Mouse (Mus musculus): ENCODE measurements around the gene Nsmce3. TPM values are rescaled to one million over a fixed set of nuclear protein-coding genes. Genes with fewer than 3 reads are reported as not detected.

The Nsmce3 gene
- polyA plus RNA-seq (2016; fragmentation: Nextera tagmentation; extraction: Ambion mirVana), result 9.9 and 10.3 TPM in 2 replicates

- Histone ChIP-seq H3K27me3 (replicated peaks) (no peaks in the 10 kb centered on the region), H3K9me3 (no peaks in the 10 kb centered on the region), H3K36me3 (no peaks in the 10 kb centered on the region), H3K9ac (peak within 1 kb of the TSS; percentile 93), H3K27ac (peak within 1 kb of the TSS; percentile 89), H3K4me3 (peak within 1 kb of the TSS; percentile 94), H3K4me2 (replicated peaks) (peak within 1 kb of the TSS; percentile 93), H3K4me1 (peaks cover 18% of the 10 kb centered on the region)
- under 1% methylated on average over 57 of the region's 57 CpGs for WGBS
- ATAC-seq (ENCODE audit: low FRiP score, low read depth), result peak; percentile 95
Measured at GRCm38 (mm10) chr7:64872743-64873241, at the start of gene Nsmce3. Gene Nsmce3, minus strand, starts transcription at chr7:64872997.

GRCm38 (mm10) chr7:64921189-64921588 lies 48.4 kb upstream of the Nsmce3 start:
- peaks cover 9% of the 10 kb centered on the region; the same call in 1 of the 2 replicates for H3K4me1 ChIP-seq
- no peaks in the 10 kb centered on the region for H3K27me3 ChIP-seq (replicated peaks)
- H3K9me3 ChIP-seq, result no peaks in the 10 kb centered on the region
- no peak overlapping the region for H3K27ac ChIP-seq
- ATAC-seq (ENCODE audit: low FRiP score, low read depth), result no peak
- no peak overlapping the region for H3K4me2 ChIP-seq (replicated peaks)
- 74% methylated on average over 13 of the region's 13 CpGs for WGBS
- no peak overlapping the region for H3K4me3 ChIP-seq
- H3K9ac ChIP-seq, result no peak overlapping the region
- H3K36me3 ChIP-seq, result no peaks in the 10 kb centered on the region

DNA sequence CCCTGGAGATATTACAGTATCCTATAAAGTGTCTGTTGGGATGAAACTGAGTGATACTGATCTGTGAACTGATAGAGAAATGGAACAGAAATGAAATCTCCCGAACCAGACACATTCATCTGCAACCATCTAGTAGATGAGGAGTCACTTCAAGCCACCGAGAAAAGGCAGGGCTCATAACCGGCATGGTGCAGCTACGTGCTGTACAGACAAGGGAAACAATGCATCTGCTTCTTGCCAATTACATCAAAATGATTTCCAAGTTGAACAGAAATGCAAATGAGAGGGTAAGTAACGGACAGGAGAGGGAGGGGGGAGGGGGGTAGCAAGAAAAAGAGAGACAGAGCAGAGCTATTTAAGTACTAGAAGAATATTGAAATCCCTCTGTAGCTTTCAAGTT lies 47.9 kb upstream of the Nsmce3 start:
- Histone ChIP-seq H3K4me2 (replicated peaks) (no peak overlapping the region), H3K9me3 (no peaks in the 10 kb centered on the region), H3K4me1 (peaks cover 9% of the 10 kb centered on the region; the same call in 1 of the 2 replicates), H3K27me3 (replicated peaks) (no peaks in the 10 kb centered on the region), H3K36me3 (no peaks in the 10 kb centered on the region), H3K27ac (no peak overlapping the region), H3K9ac (no peak overlapping the region), H3K4me3 (no peak overlapping the region)
- ATAC-seq (ENCODE audit: low FRiP score, low read depth), result no peak; the same call in 1 of the 2 replicates
- 53% methylated on average over 5 of the region's 5 CpGs for WGBS

DNA sequence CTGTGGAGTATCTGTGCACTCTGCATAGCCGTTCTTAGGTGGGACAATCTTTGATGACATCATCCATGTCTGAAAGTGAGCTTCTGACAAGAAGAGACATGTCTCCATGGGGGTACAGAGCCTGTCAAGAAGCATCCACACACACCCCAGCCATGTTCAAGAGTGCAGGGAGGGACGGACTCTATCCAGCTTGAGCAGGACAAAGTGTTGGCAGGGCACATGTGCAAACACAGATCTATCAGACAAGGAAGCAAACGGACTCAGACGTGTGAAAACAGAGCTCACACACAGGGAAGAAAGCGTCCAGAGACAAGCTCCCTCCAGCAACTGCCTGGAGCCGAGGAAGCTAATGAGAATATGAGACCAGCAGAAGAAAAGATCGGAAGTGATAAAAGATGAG lies 43.9 kb upstream of the Nsmce3 start:
- Histone ChIP-seq H3K36me3 (no peaks in the 10 kb centered on the region), H3K4me3 (no peak overlapping the region), H3K27ac (no peak overlapping the region), H3K27me3 (replicated peaks) (no peaks in the 10 kb centered on the region), H3K9ac (no peak overlapping the region), H3K4me1 (peaks cover 9% of the 10 kb centered on the region; the same call in 1 of the 2 replicates), H3K4me2 (replicated peaks) (no peak overlapping the region), H3K9me3 (no peaks in the 10 kb centered on the region)
- no peak for ATAC-seq (ENCODE audit: low FRiP score, low read depth)
- 57% methylated on average over 7 of the region's 7 CpGs for WGBS

- no peaks in the 10 kb centered on the region for H3K4me1 ChIP-seq
- no peak overlapping the region for H3K9ac ChIP-seq
- WGBS, result 82% methylated on average over 2 of the region's 2 CpGs
- H3K4me3 ChIP-seq, result no peak overlapping the region
- H3K4me2 ChIP-seq (replicated peaks), result no peak overlapping the region
- no peaks in the 10 kb centered on the region for H3K27me3 ChIP-seq (replicated peaks)
- H3K36me3 ChIP-seq, result no peaks in the 10 kb centered on the region
- no peaks in the 10 kb centered on the region for H3K9me3 ChIP-seq
- H3K27ac ChIP-seq, result no peak overlapping the region
- no peak for ATAC-seq (ENCODE audit: low FRiP score, low read depth)
Measured at GRCm38 (mm10) chr7:64915121-64915520, 42.3 kb upstream of the Nsmce3 start.

DNA sequence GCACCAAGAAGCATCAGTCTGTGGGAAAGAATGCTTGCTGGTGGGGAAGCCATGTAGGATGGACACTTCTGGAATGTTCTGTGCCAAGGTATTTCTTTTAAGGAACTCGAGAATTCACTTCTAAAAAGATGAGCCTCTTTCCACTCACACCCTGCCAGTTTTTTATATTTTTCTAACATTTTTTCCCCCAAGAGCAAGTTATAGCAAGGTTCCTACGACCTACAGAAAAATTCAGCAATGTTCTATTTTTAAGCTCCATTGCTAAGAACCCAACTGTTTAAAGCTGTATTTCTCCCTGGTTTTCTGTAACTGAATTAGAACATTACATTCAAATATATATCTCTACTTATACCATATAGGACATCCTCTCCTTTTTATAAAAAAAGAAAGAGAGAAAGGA lies 39.1 kb upstream of the Nsmce3 start:
- Histone ChIP-seq H3K4me2 (replicated peaks) (no peak overlapping the region), H3K9me3 (no peaks in the 10 kb centered on the region), H3K4me3 (no peak overlapping the region), H3K9ac (no peak overlapping the region), H3K27ac (no peak overlapping the region), H3K27me3 (replicated peaks) (no peaks in the 10 kb centered on the region), H3K36me3 (no peaks in the 10 kb centered on the region), H3K4me1 (no peaks in the 10 kb centered on the region)
- 87% methylated on average over 2 of the region's 2 CpGs for WGBS
- no peak for ATAC-seq (ENCODE audit: low FRiP score, low read depth)

- Histone ChIP-seq H3K4me3 (no peak overlapping the region), H3K4me1 (no peaks in the 10 kb centered on the region), H3K27ac (no peak overlapping the region), H3K27me3 (replicated peaks) (no peaks in the 10 kb centered on the region), H3K9ac (no peak overlapping the region), H3K9me3 (no peaks in the 10 kb centered on the region), H3K4me2 (replicated peaks) (no peak overlapping the region), H3K36me3 (no peaks in the 10 kb centered on the region)
- no peak for ATAC-seq (ENCODE audit: low FRiP score, low read depth)
- 85% methylated on average over 2 of the region's 2 CpGs for WGBS
Measured at GRCm38 (mm10) chr7:64910208-64910607, 37.4 kb upstream of the Nsmce3 start.

DNA sequence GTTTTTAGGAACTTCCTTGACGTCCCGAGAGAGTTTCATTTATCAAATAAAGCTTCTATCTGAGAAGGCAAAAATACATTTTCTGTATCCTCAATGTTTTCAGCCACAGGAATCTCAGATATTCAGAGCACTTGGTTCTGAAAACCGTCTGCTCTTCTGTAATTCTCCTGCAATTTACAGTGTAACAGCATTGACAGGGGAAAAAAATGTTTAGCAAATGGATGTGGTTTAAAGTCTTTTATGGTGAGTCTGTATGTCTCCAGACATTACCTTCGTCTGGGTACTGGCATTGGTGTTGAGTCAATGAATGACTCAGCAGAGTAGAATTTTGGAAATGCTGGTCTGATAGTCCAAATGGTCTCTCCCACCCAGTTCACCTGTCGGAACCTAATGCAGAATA lies 34.2 kb upstream of the Nsmce3 start:
- Histone ChIP-seq H3K27ac (no peak overlapping the region), H3K9ac (no peak overlapping the region)

DNA sequence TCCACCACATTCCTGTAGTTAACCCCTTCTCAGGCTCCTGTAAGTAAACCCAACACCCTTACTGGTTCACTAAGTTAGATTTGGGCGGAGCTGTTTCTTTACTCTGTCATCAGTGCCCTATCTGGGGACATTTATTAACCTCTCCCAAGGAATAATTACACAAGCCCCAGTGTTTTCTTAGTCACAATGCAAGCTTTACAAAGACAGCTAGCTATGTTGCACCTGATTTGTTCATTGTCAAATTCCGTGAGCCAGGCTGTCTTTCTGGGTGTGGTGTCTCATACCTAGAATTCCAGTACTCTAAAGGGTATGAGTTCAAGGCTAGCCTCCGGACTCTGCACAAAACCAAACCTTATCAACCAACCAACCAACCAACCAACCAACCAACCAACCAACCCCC lies 32.7 kb upstream of the Nsmce3 start:
- Histone ChIP-seq H3K4me1 (no peaks in the 10 kb centered on the region), H3K4me3 (no peak overlapping the region), H3K9ac (no peak overlapping the region), H3K4me2 (replicated peaks) (no peak overlapping the region), H3K27ac (no peak overlapping the region), H3K36me3 (no peaks in the 10 kb centered on the region), H3K9me3 (no peaks in the 10 kb centered on the region), H3K27me3 (replicated peaks) (no peaks in the 10 kb centered on the region)
- ATAC-seq (ENCODE audit: low FRiP score, low read depth), result no peak
- WGBS, result 92% methylated on average over 3 of the region's 3 CpGs

More for the DNA sequence above, 34.2 kb upstream of the Nsmce3 start:
- Histone ChIP-seq H3K4me3 (no peak overlapping the region), H3K4me2 (replicated peaks) (no peak overlapping the region), H3K9me3 (no peaks in the 10 kb centered on the region), H3K36me3 (no peaks in the 10 kb centered on the region), H3K27me3 (replicated peaks) (no peaks in the 10 kb centered on the region), H3K4me1 (no peaks in the 10 kb centered on the region)
- WGBS, result 85% methylated on average over 5 of the region's 5 CpGs
- no peak for ATAC-seq (ENCODE audit: low FRiP score, low read depth)

DNA sequence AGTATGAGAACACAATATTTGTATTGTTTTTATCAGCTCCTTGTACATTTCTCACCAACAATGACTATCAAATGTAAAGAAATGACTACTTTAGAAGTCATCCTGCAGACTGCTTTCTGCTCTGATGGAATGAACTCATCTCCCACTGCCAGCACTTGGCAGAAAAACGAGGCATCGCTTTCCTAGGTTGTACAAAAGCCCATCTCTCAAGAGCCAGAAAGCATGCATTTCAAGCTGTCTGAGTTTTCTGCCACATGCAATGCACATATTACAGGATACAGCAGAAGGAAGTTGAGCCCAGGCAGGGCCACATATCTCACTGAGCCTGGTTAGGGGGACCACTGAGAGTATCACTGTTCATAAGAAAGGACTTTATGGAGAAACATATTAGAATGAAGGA lies 27.5 kb upstream of the Nsmce3 start:
- no peaks in the 10 kb centered on the region; the same call in 1 of the 2 replicates for H3K4me1 ChIP-seq
- no peaks in the 10 kb centered on the region for H3K9me3 ChIP-seq
- H3K4me3 ChIP-seq, result no peak overlapping the region
- no peak overlapping the region for H3K27ac ChIP-seq
- H3K36me3 ChIP-seq, result no peaks in the 10 kb centered on the region
- no peak for ATAC-seq (ENCODE audit: low FRiP score, low read depth)
- H3K4me2 ChIP-seq (replicated peaks), result no peak overlapping the region
- no peaks in the 10 kb centered on the region for H3K27me3 ChIP-seq (replicated peaks)
- 90% methylated on average over 2 of the region's 2 CpGs for WGBS
- H3K9ac ChIP-seq, result no peak overlapping the region

DNA sequence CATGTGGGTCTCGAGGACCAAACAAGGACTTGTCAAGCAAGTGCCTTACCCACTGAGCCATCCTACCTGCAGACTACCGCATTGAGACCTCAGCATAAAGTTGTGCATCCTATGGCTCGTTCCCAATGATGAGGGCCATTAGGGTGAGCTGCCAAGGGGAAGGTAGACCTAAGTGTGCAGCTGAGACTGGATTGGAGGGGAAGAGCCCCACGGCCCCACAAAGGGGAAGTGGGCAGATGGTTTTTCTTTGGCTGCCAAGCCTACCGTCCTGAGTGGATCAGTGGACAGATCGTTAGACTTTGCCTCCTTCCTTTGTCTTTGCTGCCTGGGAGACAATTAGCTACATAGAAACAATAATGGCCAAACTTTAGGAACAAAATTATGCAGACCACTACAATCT lies 23.8 kb upstream of the Nsmce3 start:
- no peaks in the 10 kb centered on the region; the same call in 1 of the 2 replicates for H3K4me1 ChIP-seq
- ATAC-seq (ENCODE audit: low FRiP score, low read depth), result no peak
- 84% methylated on average over 6 of the region's 6 CpGs for WGBS

GRCm38 (mm10) chr7:64895685-64896101 lies 22.9 kb upstream of the Nsmce3 start:
- no peak for ATAC-seq (ENCODE audit: low FRiP score, low read depth)
- no peaks in the 10 kb centered on the region for H3K36me3 ChIP-seq
- no peak overlapping the region for H3K4me2 ChIP-seq (replicated peaks)
- WGBS, result 52% methylated on average over 5 of the region's 5 CpGs
- 0 out of 2 replicates have a peak overlapping the region, but pooled peaks have one; percentile 27 for H3K27ac ChIP-seq
- H3K27me3 ChIP-seq (replicated peaks), result no peaks in the 10 kb centered on the region
- no peaks in the 10 kb centered on the region; the same call in 1 of the 2 replicates for H3K4me1 ChIP-seq
- H3K4me3 ChIP-seq, result no peak overlapping the region
- no peak overlapping the region for H3K9ac ChIP-seq
- H3K9me3 ChIP-seq, result no peaks in the 10 kb centered on the region

More for the DNA sequence above, 23.8 kb upstream of the Nsmce3 start:
- Histone ChIP-seq H3K4me3 (no peak overlapping the region), H3K27ac (no peak overlapping the region), H3K27me3 (replicated peaks) (no peaks in the 10 kb centered on the region), H3K9ac (no peak overlapping the region), H3K9me3 (no peaks in the 10 kb centered on the region), H3K4me2 (replicated peaks) (no peak overlapping the region), H3K36me3 (no peaks in the 10 kb centered on the region)

DNA sequence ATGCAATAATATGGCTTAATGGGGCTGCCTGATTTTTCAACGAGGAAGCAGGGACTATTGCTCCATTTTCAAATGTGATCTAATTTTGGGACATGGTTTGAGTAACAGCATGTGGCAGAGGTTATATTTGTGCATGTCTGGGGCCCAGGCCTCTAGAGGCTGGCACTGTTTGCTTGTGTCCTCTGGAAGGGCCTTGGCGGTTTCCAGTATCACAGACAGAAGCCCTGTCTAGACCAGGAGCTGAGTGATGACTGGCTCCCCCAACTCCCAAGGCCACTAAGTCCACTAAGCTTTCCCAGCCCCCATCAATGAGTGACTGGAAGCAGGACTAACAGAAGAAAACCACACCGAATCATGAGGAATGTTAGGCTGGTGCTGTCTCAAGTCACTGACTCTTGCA lies 18.3 kb upstream of the Nsmce3 start:
- H3K36me3 ChIP-seq, result no peaks in the 10 kb centered on the region
- WGBS, result 85% methylated on average over 3 of the region's 3 CpGs
- no peak for ATAC-seq (ENCODE audit: low FRiP score, low read depth)
- no peaks in the 10 kb centered on the region for H3K9me3 ChIP-seq
- H3K27me3 ChIP-seq (replicated peaks), result no peaks in the 10 kb centered on the region
- H3K4me1 ChIP-seq, result no peaks in the 10 kb centered on the region; the same call in 1 of the 2 replicates
- H3K4me2 ChIP-seq (replicated peaks), result no peak overlapping the region
- H3K4me3 ChIP-seq, result no peak overlapping the region
- no peak overlapping the region for H3K27ac ChIP-seq
- no peak overlapping the region for H3K9ac ChIP-seq
